Mouse (Mus musculus) kidney, embryonic 14.5 days (tissue): ENCODE data around the gene Nsg2. TPM values are rescaled to one million over a fixed set of nuclear protein-coding genes. Genes with fewer than 3 reads are reported as not detected.
A peak's percentile ranks its signal among the peaks of the same experiment; 100 is the strongest.

Experiments used
- ATAC-seq: fragments of 200-750 bp; cut with Nextera tagmentation; 2 replicates; pipeline ENCODE4 v1.8.0; 2017; ENCODE audit warnings: moderate number of reproducible peaks, mild to moderate bottlenecking, moderate TSS enrichment, moderate library complexity; ENCODE audit not compliant: low FRiP score, low TSS enrichment
- H3K27ac ChIP-seq: fragments of 300-500 bp; sonication (generic); 2 replicates; pipeline ENCODE4 v1.5.1; 2014; ENCODE audit warnings: low read depth, mild to moderate bottlenecking, low read length, moderate library complexity, mixed read lengths
- H3K27me3 ChIP-seq: fragments of 300-500 bp; sonication (generic); 2 replicates; pipeline ENCODE4 v1.6.1; 2014; ENCODE audit warnings: mild to moderate bottlenecking, low read length; ENCODE audit not compliant: control insufficient read depth, insufficient read depth
- H3K36me3 ChIP-seq: fragments of 300-500 bp; sonication (generic); 2 replicates; pipeline ENCODE4 v1.6.1; 2014; ENCODE audit warnings: low read length, mixed read lengths; ENCODE audit not compliant: control insufficient read depth, insufficient read depth
- H3K4me1 ChIP-seq: fragments of 300-500 bp; sonication (generic); 2 replicates; pipeline ENCODE4 v1.6.1; 2014; ENCODE audit warnings: low read length, mixed read lengths; ENCODE audit not compliant: control insufficient read depth, insufficient read depth
- H3K4me2 ChIP-seq: fragments of 300-500 bp; sonication (generic); replicated peaks from 2 replicates; pipeline ENCODE4 v1.6.1; 2014; ENCODE audit warnings: low read depth, mild to moderate bottlenecking, low read length
- H3K4me3 ChIP-seq: fragments of 300-500 bp; sonication (generic); 2 replicates; pipeline ENCODE4 v1.5.1; 2014; ENCODE audit warnings: mild to moderate bottlenecking, low read length
- H3K9ac ChIP-seq: fragments of 300-500 bp; sonication (generic); 2 replicates; pipeline ENCODE4 v1.6.1; 2014; ENCODE audit warnings: low read depth, mild to moderate bottlenecking, low read length, moderate library complexity
- H3K9me3 ChIP-seq: fragments of 300-500 bp; sonication (generic); 2 replicates; pipeline ENCODE4 v1.6.1; 2016; ENCODE audit warnings: low read length; ENCODE audit not compliant: control insufficient read depth
- WGBS: fragments of 180-500 bp; shearing (Covaris S2); extraction: QIAGEN DNeasy Blood & Tissue Kit; methylation state at CpG from one replicate; pipeline ENCODE4 v1.1.7; 2014; 5-methylcytosine and 5-hydroxymethylcytosine counted together
- polyA plus RNA-seq: library from polyadenylated mRNA; unstranded; fragments of >200 nt; fragmentation: Nextera tagmentation; extraction: Ambion mirVana; gene quantifications from 2 replicates; pipeline ENCODE4 v1.2.1, GENCODE M21; 2014

Nsg2 gene
- polyA plus RNA-seq, 1 experiment from 2014 or later = 0.87 TPM

- no peak overlapping the region for H3K4me3 ChIP-seq
- no peaks in the 10 kb centered on the region for H3K36me3 ChIP-seq
- H3K27me3 ChIP-seq = no peaks in the 10 kb centered on the region
- H3K4me1 ChIP-seq = no peaks in the 10 kb centered on the region
- H3K9ac ChIP-seq = no peak overlapping the region
- no peak for ATAC-seq
- WGBS = 19% methylated on average over 2 of the region's 2 CpGs
- no peak overlapping the region for H3K27ac ChIP-seq
- no peaks in the 10 kb centered on the region for H3K9me3 ChIP-seq
- no peak overlapping the region for H3K4me2 ChIP-seq
These were observed 87.1 kb downstream of the Nsg2 start for GRCm38 (mm10) chr11:32087376-32087775.

GRCm38 (mm10) chr11:32087779-32088442, 87.6 kb downstream of the Nsg2 start:
- H3K4me3 ChIP-seq = no peak overlapping the region
- no peak overlapping the region for H3K9ac ChIP-seq
- WGBS = 76% methylated on average over 9 of the region's 9 CpGs
- no peak overlapping the region for H3K27ac ChIP-seq
- no peak overlapping the region for H3K4me2 ChIP-seq
- H3K27me3 ChIP-seq = no peaks in the 10 kb centered on the region
- H3K36me3 ChIP-seq = no peaks in the 10 kb centered on the region
- no peaks in the 10 kb centered on the region for H3K4me1 ChIP-seq
- no peaks in the 10 kb centered on the region for H3K9me3 ChIP-seq
- no peak for ATAC-seq

- Histone ChIP-seq H3K9ac (no peak overlapping the region), H3K9me3 (no peaks in the 10 kb centered on the region), H3K4me3 (no peak overlapping the region), H3K27me3 (no peaks in the 10 kb centered on the region), H3K27ac (no peak overlapping the region), H3K4me1 (no peaks in the 10 kb centered on the region), H3K4me2 (no peak overlapping the region), H3K36me3 (no peaks in the 10 kb centered on the region)
- WGBS = 75% methylated on average over 4 of the region's 4 CpGs
- ATAC-seq = no peak
These were observed 95.5 kb downstream of the Nsg2 start for GRCm38 (mm10) chr11:32095793-32096192.

DNA sequence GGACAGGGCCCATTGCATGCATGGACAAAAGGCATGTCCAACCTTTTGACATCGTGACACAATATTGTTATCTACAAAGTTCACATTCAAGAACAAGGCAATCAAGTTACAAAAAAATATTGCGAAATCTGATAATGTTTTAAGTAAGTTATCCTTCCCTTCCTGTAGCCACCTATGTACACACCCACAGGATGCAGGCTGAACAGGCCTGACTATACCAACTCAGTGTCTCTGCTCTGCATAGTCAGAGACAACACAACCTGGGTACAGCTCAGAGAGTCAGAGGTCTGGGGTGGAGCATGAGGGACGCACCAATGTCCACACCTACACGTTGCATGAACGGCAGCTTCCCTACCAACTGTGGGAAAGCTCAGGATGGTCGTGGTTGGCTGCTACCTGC, 96.1 kb downstream of the Nsg2 start:
- H3K27ac ChIP-seq = no peak overlapping the region
- 94% methylated on average over 6 of the region's 6 CpGs for WGBS
- no peak overlapping the region for H3K4me2 ChIP-seq
- H3K9ac ChIP-seq = no peak overlapping the region
- ATAC-seq = no peak
- no peak overlapping the region for H3K4me3 ChIP-seq
- no peaks in the 10 kb centered on the region for H3K4me1 ChIP-seq
- no peaks in the 10 kb centered on the region for H3K27me3 ChIP-seq
- H3K36me3 ChIP-seq = no peaks in the 10 kb centered on the region
- H3K9me3 ChIP-seq = no peaks in the 10 kb centered on the region

GRCm38 (mm10) chr11:32101059-32101632, 100.9 kb downstream of the Nsg2 start:
- Histone ChIP-seq H3K4me2 (no peak overlapping the region; the same call in 1 of the 2 replicates), H3K4me3 (no peak overlapping the region), H3K9me3 (no peaks in the 10 kb centered on the region), H3K27me3 (no peaks in the 10 kb centered on the region), H3K36me3 (no peaks in the 10 kb centered on the region), H3K27ac (peak overlapping the region; percentile 66; the same call in 1 of the 2 replicates), H3K9ac (no peak overlapping the region), H3K4me1 (0 out of 2 replicates have a peak, but pooled peaks cover 7% of the 10 kb centered on the region)
- ATAC-seq = peak; percentile 77
- WGBS = 44% methylated on average over 3 of the region's 3 CpGs

- Histone ChIP-seq H3K9me3 (no peaks in the 10 kb centered on the region), H3K9ac (no peak overlapping the region; the same call in 1 of the 2 replicates), H3K4me2 (peak overlapping the region; percentile 32), H3K27me3 (no peaks in the 10 kb centered on the region), H3K4me1 (0 out of 2 replicates have a peak, but pooled peaks cover 7% of the 10 kb centered on the region), H3K27ac (no peak overlapping the region), H3K4me3 (no peak overlapping the region), H3K36me3 (no peaks in the 10 kb centered on the region)
- WGBS = 10% methylated on average over 12 of the region's 12 CpGs
- no peak for ATAC-seq
These were observed 102.7 kb downstream of the Nsg2 start for GRCm38 (mm10) chr11:32102976-32103375.

DNA sequence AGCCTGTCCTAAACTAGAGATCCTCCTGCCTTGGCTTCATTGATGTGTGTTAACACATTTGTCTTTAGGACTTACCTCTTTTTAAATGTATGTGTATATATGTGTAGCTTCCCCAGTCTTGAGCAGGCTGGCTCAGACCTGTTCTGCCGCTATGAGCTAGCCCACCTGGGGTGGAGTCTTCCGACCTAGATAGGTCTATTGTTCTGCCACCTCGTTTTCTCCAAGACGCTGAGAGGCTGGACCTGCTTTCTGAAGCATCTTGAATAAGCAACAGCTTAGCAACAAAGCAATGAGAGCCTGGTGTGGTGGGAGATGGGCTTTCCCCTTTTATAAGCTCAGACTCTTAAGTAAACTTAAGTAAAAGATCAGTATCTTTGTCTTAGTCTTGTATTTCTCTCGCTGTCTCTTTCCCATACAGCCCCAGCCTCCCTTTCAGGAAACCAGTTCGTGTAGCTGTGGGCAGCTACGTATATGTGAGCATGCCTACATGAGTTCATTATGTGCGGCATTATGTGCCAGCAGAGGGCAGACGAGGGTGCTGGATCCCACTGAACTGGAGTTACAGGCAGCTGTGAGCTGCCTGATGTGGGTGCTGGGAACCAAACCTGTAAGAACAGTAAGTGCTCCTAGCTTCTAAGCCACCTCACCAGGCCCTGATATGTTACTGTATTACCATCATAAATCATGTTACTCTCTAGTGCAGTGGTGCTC, 104.3 kb downstream of the Nsg2 start:
- H3K4me2 ChIP-seq = no peak overlapping the region
- no peaks in the 10 kb centered on the region for H3K36me3 ChIP-seq
- H3K4me1 ChIP-seq = 0 out of 2 replicates have a peak, but pooled peaks cover 7% of the 10 kb centered on the region
- no peaks in the 10 kb centered on the region for H3K27me3 ChIP-seq
- H3K9me3 ChIP-seq = no peaks in the 10 kb centered on the region
- WGBS = 75% methylated on average over 9 of the region's 9 CpGs
- no peak overlapping the region for H3K27ac ChIP-seq
- H3K9ac ChIP-seq = no peak overlapping the region
- H3K4me3 ChIP-seq = no peak overlapping the region
- no peak for ATAC-seq

DNA sequence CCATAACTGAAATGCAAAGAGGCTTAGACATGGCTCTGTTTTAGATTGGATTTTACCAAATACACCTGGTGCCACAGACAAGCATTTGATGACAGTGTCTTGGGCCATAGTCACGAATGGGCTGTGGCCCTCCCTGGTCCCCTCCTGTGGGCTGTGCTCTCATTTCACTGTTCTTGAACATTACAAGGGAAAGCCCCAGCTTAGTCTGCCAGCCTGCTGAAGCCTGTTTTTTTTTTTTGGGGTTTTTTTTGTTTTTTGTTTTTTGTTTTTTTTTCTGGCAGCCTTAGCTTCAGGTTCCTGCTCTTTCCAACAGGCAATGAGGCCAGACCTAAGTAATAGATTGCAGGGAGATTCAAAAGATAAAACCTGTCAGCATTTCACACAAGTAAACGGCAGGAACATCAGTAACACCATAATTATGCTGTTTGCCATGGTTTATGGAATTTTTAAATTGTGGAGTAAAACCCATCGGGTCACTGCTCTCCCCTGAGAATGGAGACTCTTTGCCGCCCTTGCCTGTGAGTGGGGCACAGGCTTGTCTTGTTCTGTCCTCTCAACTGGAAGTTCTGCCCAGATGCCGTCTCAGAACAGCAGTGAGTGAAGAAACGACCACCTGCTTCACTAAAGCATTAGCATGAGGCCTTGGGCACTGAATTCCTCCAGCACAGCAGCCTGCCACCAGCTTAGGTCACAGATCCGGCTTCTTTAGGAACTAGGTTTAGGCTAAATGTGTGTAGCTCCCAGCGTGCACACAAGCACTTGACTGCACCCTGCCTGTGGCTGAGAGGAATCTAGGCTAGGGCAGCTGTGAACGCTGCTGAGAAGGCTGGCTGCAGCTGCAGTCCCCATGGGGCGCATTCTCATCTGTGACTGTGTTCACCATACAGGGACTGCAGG, 105.7 kb downstream of the Nsg2 start:
- H3K27ac ChIP-seq = no peak overlapping the region
- no peaks in the 10 kb centered on the region for H3K27me3 ChIP-seq
- H3K9me3 ChIP-seq = no peaks in the 10 kb centered on the region
- 0 out of 2 replicates have a peak, but pooled peaks cover 7% of the 10 kb centered on the region for H3K4me1 ChIP-seq
- H3K4me3 ChIP-seq = no peak overlapping the region
- H3K9ac ChIP-seq = no peak overlapping the region
- ATAC-seq = peak; percentile 51; the same call in 1 of the 2 replicates
- 44% methylated on average over 10 of the region's 10 CpGs for WGBS
- H3K36me3 ChIP-seq = no peaks in the 10 kb centered on the region
- H3K4me2 ChIP-seq = no peak overlapping the region
